Mouse (Mus musculus): ENCODE data around the gene Ccpg1.

DNA sequence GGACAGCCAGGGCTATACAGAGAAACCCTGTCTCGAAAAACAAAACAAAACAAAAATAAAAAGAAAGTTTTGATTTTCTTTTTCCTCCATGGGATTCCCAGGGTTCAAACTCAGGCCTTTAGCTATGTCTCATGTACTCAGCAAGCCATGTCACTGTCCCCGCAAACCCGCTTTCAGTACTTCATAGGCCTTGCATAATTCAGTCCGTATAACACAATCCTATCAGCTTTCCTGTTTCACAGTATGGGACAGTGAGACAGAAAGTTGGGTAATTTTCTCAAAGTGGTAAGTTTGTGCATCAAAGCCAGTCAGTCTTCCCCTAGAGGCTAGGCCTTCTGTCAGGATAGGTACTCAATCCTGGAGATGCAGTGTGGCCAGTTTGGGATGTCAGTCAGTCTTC is 74.0 kb downstream of the Ccpg1 start:
- TF ChIP-seq CTCF (IDR thresholded peaks at IDR 0.05; ENCODE audit: low read depth) (no peak), EP300 (IDR thresholded peaks at IDR 0.05; ENCODE audit: low read depth) (no peak)

Measured in liver, embryonic 14.5 days (tissue).